Mouse (Mus musculus) liver, embryonic 12.5 days (tissue): ENCODE measurements around the gene Nme8. TPM values are rescaled to one million over a fixed set of nuclear protein-coding genes. Genes with fewer than 3 reads are reported as not detected.

ENCODE experiments used
- ATAC-seq: fragments of 200-750 bp; cut with Nextera tagmentation; 2 replicates; pipeline ENCODE4 v1.8.0; 2017; ENCODE audit warnings: moderate number of reproducible peaks, mild to moderate bottlenecking, moderate library complexity
- H3K27ac ChIP-seq: fragments of 300-500 bp; sonication (generic); 2 replicates; pipeline ENCODE4 v1.5.1; 2016; ENCODE audit warnings: mild to moderate bottlenecking
- H3K27me3 ChIP-seq: fragments of 300-500 bp; sonication (generic); replicated peaks from 2 replicates; pipeline ENCODE4 v1.6.1; 2016; ENCODE audit warnings: mild to moderate bottlenecking, moderate library complexity
- H3K36me3 ChIP-seq: fragments of 300-500 bp; sonication (generic); 2 replicates; pipeline ENCODE4 v1.6.1; 2016; ENCODE audit warnings: mild to moderate bottlenecking, moderate library complexity
- H3K4me1 ChIP-seq: fragments of 300-500 bp; sonication (generic); 2 replicates; pipeline ENCODE4 v1.6.1; 2016
- H3K4me2 ChIP-seq: fragments of 300-500 bp; sonication (generic); 2 replicates; pipeline ENCODE4 v1.6.1; 2016; ENCODE audit warnings: mild to moderate bottlenecking, moderate library complexity
- H3K4me3 ChIP-seq: fragments of 300-500 bp; sonication (generic); 2 replicates; pipeline ENCODE4 v1.5.1; 2016; ENCODE audit warnings: mild to moderate bottlenecking, moderate library complexity
- H3K9ac ChIP-seq: fragments of 300-500 bp; sonication (generic); 2 replicates; pipeline ENCODE4 v1.6.1; 2016; ENCODE audit warnings: mild to moderate bottlenecking, moderate library complexity
- H3K9me3 ChIP-seq: fragments of 300-500 bp; sonication (generic); replicated peaks from 2 replicates; pipeline ENCODE4 v1.6.1; 2016; ENCODE audit warnings: mild to moderate bottlenecking, moderate library complexity
- WGBS: fragments of 180-500 bp; shearing (Covaris S2); methylation state at CpG from one replicate; pipeline ENCODE4 v1.1.7; 2016; ENCODE audit not compliant: insufficient replicate concordance; 5-methylcytosine and 5-hydroxymethylcytosine counted together
- polyA plus RNA-seq: library from polyadenylated mRNA; unstranded; fragments of >200 nt; fragmentation: Nextera tagmentation; extraction: Ambion mirVana; gene quantifications from 2 replicates; pipeline ENCODE4 v1.2.1, GENCODE M21; 2016

Nme8 gene
- polyA plus RNA-seq, result not detected in 2 replicates

DNA sequence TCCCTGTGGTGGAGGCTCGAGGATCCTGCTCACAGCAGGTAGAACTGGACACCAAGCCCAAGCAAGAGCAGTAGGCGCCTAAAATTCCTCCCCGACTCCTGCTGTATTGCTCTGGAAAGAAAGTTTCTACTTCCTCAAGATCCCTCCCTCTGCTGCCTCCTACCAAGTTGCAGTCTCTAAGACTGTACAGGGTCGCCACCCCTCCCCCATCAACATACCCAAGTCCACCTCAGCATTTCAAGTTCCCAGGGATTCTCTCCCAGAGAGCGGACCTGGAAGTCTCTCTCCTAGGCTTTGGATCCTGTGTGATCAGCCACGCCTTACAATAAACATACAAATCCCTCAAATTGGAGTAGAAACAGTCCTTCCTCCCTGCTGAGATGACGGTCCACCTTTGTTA is at the start of gene Nme8:
Gene Nme8, minus strand, starts transcription at position 5 of the 400 bp plus-strand sequence.
- 27% methylated on average over 7 of the region's 7 CpGs for WGBS
- no peaks in the 10 kb centered on the region for H3K9me3 ChIP-seq
- H3K4me3 ChIP-seq, result no peak within 1 kb of the TSS
- no peaks in the 10 kb centered on the region for H3K27me3 ChIP-seq
- no peak within 1 kb of the TSS for H3K27ac ChIP-seq
- H3K4me2 ChIP-seq, result no peak within 1 kb of the TSS
- H3K9ac ChIP-seq, result no peak within 1 kb of the TSS
- no peaks in the 10 kb centered on the region for H3K36me3 ChIP-seq
- no peak for ATAC-seq
- H3K4me1 ChIP-seq, result no peaks in the 10 kb centered on the region

DNA sequence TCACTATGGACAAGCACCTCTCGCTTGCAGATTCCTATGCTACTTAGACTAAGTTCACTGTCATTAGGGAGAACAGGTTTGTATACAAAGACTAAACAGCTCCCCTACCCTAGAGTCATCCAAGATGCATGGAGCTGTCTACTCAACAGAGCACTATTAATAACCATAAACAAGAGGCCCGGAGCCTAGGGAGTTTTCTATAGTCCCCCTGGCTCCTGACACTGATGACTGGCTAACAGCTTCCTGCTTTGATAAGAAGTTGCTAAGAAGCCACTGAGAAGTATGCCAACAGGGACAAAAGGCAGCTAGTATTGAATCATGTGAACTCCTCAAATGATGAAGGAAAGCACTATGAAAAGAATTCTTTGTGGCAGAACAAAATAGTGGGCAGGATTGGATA is 48.1 kb upstream of the Nme8 start:
- Histone ChIP-seq H3K27me3 (no peaks in the 10 kb centered on the region), H3K4me3 (no peak overlapping the region), H3K36me3 (no peaks in the 10 kb centered on the region), H3K4me2 (no peak overlapping the region), H3K9ac (no peak overlapping the region), H3K4me1 (no peaks in the 10 kb centered on the region), H3K27ac (no peak overlapping the region), H3K9me3 (no peaks in the 10 kb centered on the region)
- no peak for ATAC-seq
- WGBS, result 38% methylated on average over 2 of the region's 2 CpGs

- H3K4me2 ChIP-seq, result no peak overlapping the region
- no peaks in the 10 kb centered on the region for H3K27me3 ChIP-seq
- no peak overlapping the region for H3K9ac ChIP-seq
- H3K4me1 ChIP-seq, result no peaks in the 10 kb centered on the region
- H3K27ac ChIP-seq, result no peak overlapping the region
- ATAC-seq, result no peak
- H3K4me3 ChIP-seq, result no peak overlapping the region
- WGBS, result 79% methylated on average over 5 of the region's 5 CpGs
- H3K9me3 ChIP-seq, result no peaks in the 10 kb centered on the region
- no peaks in the 10 kb centered on the region for H3K36me3 ChIP-seq
Observed at GRCm38 (mm10) chr13:19744536-19744935, 46.9 kb upstream of the Nme8 start.

- 69% methylated on average over 5 of the region's 5 CpGs for WGBS
- no peaks in the 10 kb centered on the region for H3K36me3 ChIP-seq
- H3K9me3 ChIP-seq, result no peaks in the 10 kb centered on the region
- H3K4me3 ChIP-seq, result no peak overlapping the region
- no peak overlapping the region for H3K9ac ChIP-seq
- no peak overlapping the region for H3K4me2 ChIP-seq
- no peaks in the 10 kb centered on the region for H3K4me1 ChIP-seq
- H3K27me3 ChIP-seq, result no peaks in the 10 kb centered on the region
- no peak overlapping the region for H3K27ac ChIP-seq
- no peak for ATAC-seq
Observed at GRCm38 (mm10) chr13:19734597-19734996, 37.0 kb upstream of the Nme8 start.

DNA sequence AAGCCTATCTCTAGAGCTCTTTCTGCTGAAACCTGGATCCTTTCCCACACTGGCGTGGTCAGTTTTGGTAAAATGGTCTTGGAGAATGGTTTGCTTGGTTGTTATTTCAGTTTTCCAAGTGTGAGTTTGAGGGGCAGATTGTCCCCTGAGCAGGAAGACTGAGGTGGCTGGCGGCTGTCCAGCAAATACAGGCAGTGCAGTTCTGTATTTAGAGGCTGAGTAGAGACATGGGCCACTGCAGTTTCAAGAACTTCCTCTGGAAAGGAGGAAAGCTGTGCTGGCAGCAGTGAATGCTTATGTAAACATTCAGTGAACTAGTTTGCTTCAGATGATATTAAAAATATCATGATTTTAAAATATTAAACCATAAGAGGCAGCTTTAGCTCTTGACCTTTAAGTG is 33.2 kb upstream of the Nme8 start:
- WGBS, result 42% methylated on average over 2 of the region's 2 CpGs
- H3K27ac ChIP-seq, result no peak overlapping the region
- no peak for ATAC-seq

GRCm38 (mm10) chr13:19718954-19719353 is 21.4 kb upstream of the Nme8 start:
- no peaks in the 10 kb centered on the region for H3K27me3 ChIP-seq
- WGBS, result 45% methylated on average over 5 of the region's 5 CpGs

More for the DNA sequence above, 33.2 kb upstream of the Nme8 start:
- Histone ChIP-seq H3K36me3 (no peaks in the 10 kb centered on the region), H3K4me2 (no peak overlapping the region), H3K9me3 (no peaks in the 10 kb centered on the region), H3K9ac (no peak overlapping the region), H3K27me3 (no peaks in the 10 kb centered on the region), H3K4me3 (no peak overlapping the region), H3K4me1 (no peaks in the 10 kb centered on the region)

GRCm38 (mm10) chr13:19717201-19717600 is 19.6 kb upstream of the Nme8 start:
- Histone ChIP-seq H3K4me3 (no peak overlapping the region), H3K4me2 (no peak overlapping the region), H3K4me1 (no peaks in the 10 kb centered on the region), H3K9ac (no peak overlapping the region), H3K27ac (no peak overlapping the region), H3K27me3 (no peaks in the 10 kb centered on the region), H3K36me3 (no peaks in the 10 kb centered on the region), H3K9me3 (no peaks in the 10 kb centered on the region)
- no peak for ATAC-seq
- WGBS, result 56% methylated on average over 2 of the region's 2 CpGs

More at GRCm38 (mm10) chr13:19718954-19719353, 21.4 kb upstream of the Nme8 start:
- Histone ChIP-seq H3K9ac (no peak overlapping the region), H3K4me2 (no peak overlapping the region), H3K4me3 (no peak overlapping the region), H3K9me3 (no peaks in the 10 kb centered on the region), H3K4me1 (no peaks in the 10 kb centered on the region), H3K27ac (no peak overlapping the region), H3K36me3 (no peaks in the 10 kb centered on the region)
- no peak for ATAC-seq

- Histone ChIP-seq H3K9me3 (no peaks in the 10 kb centered on the region), H3K36me3 (no peaks in the 10 kb centered on the region), H3K9ac (no peak overlapping the region), H3K27ac (no peak overlapping the region), H3K27me3 (no peaks in the 10 kb centered on the region), H3K4me2 (no peak overlapping the region), H3K4me1 (no peaks in the 10 kb centered on the region), H3K4me3 (no peak overlapping the region)
- 34% methylated on average over 4 of the region's 4 CpGs for WGBS
- no peak for ATAC-seq
Observed at GRCm38 (mm10) chr13:19703806-19704205, 6.2 kb upstream of the Nme8 start.

GRCm38 (mm10) chr13:19701443-19702078 is 4.0 kb upstream of the Nme8 start:
- H3K27ac ChIP-seq, result no peak overlapping the region
- WGBS, result 71% methylated on average over 11 of the region's 11 CpGs
- H3K9ac ChIP-seq, result no peak overlapping the region
- H3K4me1 ChIP-seq, result no peaks in the 10 kb centered on the region
- H3K27me3 ChIP-seq, result no peaks in the 10 kb centered on the region
- H3K4me2 ChIP-seq, result no peak overlapping the region
- H3K9me3 ChIP-seq, result no peaks in the 10 kb centered on the region
- no peak overlapping the region for H3K4me3 ChIP-seq
- ATAC-seq, result no peak
- H3K36me3 ChIP-seq, result no peaks in the 10 kb centered on the region

DNA sequence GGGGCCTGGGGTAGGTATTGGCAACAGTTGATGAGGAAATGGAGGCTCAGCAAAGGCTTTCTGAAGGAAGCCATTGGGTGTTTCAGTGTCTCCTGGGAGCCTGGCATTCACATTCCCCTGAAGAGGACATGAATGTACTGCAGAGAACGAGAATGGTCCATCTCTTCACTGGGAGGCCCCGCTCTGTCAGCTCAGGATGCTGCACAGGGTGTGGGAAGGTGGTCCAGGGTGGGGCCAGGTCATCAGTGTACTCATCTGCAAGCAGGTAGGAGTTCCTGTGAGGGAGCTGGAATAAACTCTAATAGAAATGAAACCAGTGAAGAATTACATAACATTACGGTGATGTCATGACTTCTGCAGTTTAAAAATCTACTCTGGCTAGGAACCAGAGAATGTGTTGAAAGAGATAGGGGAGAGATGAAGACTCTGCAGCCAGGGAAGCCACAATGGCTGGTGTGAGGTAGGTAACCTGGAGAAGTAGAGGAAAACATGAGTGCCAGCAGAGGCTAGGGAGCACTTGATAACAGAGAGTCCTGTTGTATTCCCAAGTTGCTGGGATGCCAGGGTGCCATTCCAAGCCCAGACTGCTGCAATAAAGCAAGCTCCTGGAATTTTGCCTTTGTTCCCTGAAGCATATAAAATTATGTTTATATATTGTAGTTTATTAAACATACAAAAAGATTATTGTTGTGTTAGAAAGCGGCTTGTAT is 3.3 kb upstream of the Nme8 start:
- Histone ChIP-seq H3K27ac (no peak overlapping the region), H3K27me3 (no peaks in the 10 kb centered on the region), H3K4me2 (no peak overlapping the region), H3K36me3 (no peaks in the 10 kb centered on the region), H3K9me3 (no peaks in the 10 kb centered on the region), H3K4me1 (no peaks in the 10 kb centered on the region), H3K4me3 (no peak overlapping the region), H3K9ac (no peak overlapping the region)
- 61% methylated on average over 4 of the region's 4 CpGs for WGBS
- ATAC-seq, result no peak

- ATAC-seq, result no peak
- Histone ChIP-seq H3K27ac (no peak overlapping the region), H3K4me2 (no peak overlapping the region), H3K4me1 (no peaks in the 10 kb centered on the region), H3K9me3 (no peaks in the 10 kb centered on the region), H3K4me3 (no peak overlapping the region), H3K27me3 (no peaks in the 10 kb centered on the region), H3K36me3 (no peaks in the 10 kb centered on the region), H3K9ac (no peak overlapping the region)
- 28% methylated on average over 12 of the region's 12 CpGs for WGBS
Observed at GRCm38 (mm10) chr13:19698524-19699173, 1.1 kb upstream of the Nme8 start.

DNA sequence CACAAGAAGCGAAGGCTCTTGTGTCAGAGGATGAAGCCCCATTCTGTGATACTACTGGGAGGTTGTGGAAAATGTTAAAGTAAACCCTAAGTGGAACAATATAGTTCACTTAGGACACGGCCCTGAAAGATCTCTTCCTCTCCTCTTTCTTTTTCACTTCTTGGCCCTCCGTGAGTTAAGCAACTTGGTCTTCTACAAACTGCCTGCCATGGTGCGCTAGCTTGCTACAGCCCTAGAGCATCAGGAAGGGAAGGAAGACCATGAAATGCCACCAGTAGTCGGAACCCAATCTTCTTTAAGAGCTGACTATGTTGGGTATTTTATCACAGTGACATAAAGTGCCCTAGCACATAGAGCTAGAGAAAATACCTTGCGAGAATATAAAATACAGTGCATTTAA is 7.2 kb downstream of the Nme8 start:
- Histone ChIP-seq H3K4me2 (no peak overlapping the region), H3K27me3 (no peaks in the 10 kb centered on the region), H3K4me1 (no peaks in the 10 kb centered on the region), H3K36me3 (no peaks in the 10 kb centered on the region), H3K9me3 (no peaks in the 10 kb centered on the region), H3K9ac (no peak overlapping the region), H3K4me3 (no peak overlapping the region), H3K27ac (no peak overlapping the region)
- ATAC-seq, result no peak
- WGBS, result 72% methylated on average over 6 of the region's 6 CpGs
